Mouse (Mus musculus) cerebellum, adult 2 months (tissue): ENCODE data around the gene Esrp2.

Experiments
- CTCF ChIP-seq: fragments of 200-500 bp; IDR thresholded peaks from 2 replicates; pipeline ENCODE4 v1.5.1; 2011; ENCODE audit warnings: low read depth, mild to moderate bottlenecking, control low read depth, low read length, moderate library complexity, borderline replicate concordance; ENCODE audit not compliant: insufficient read depth
- POLR2A ChIP-seq: fragments of 200-500 bp; IDR thresholded peaks from 2 replicates; pipeline ENCODE4 v1.6.1; 2011; ENCODE audit warnings: low read length, control low read depth, borderline replicate concordance; ENCODE audit not compliant: insufficient read depth

GRCm38 (mm10) chr8:106158381-106158780, 21.6 kb upstream of the Esrp2 start:
- TF ChIP-seq CTCF = no peak
- no peak for TF ChIP-seq POLR2A
